Mouse (Mus musculus): ENCODE results near the gene Saal1.

GRCm38 (mm10) chr7:46718591-46719270, 8.3 kb upstream of the Saal1 start:
- TF ChIP-seq POLR2AphosphoS2 (IDR thresholded peaks at IDR 0.05; ENCODE audit: low read length) (no peak), CTCF (IDR thresholded peaks at IDR 0.05 in 2 of 3, conservative IDR thresholded peaks at IDR 0.05 in 1 of 3; ENCODE audit: control insufficient read depth in 1 of 3, insufficient read depth in 1 of 3, low read depth in 2 of 3, low read length in 3 of 3, poor library complexity in 1 of 3, severe bottlenecking in 1 of 3) (no peak), POLR2A (IDR thresholded peaks at IDR 0.05; ENCODE audit: control insufficient read depth in 1 of 2, insufficient read depth in 1 of 2, low read depth in 1 of 2, low read length in 2 of 2, poor library complexity in 1 of 2) (no peak), ZNF384 (IDR thresholded peaks at IDR 0.05; ENCODE audit: low read depth, low read length) (no peak), MAZ (IDR thresholded peaks at IDR 0.05; ENCODE audit: low read depth, low read length) (no peak), GATA1 (IDR thresholded peaks at IDR 0.05; ENCODE audit: low read depth, low read length) (no peak), NELFE (IDR thresholded peaks at IDR 0.05; ENCODE audit: low read depth, low read length) (no peak), MXI1 (IDR thresholded peaks at IDR 0.05; ENCODE audit: low read depth, low read length) (no peak), ETS1 (IDR thresholded peaks at IDR 0.05; ENCODE audit: low read depth, low read length) (no peak), E2F4 (IDR thresholded peaks at IDR 0.05; ENCODE audit: borderline replicate concordance, low read depth, low read length) (no peak), GABPA (IDR thresholded peaks at IDR 0.05; ENCODE audit: low read depth, low read length) (no peak), RCOR1 (IDR thresholded peaks at IDR 0.05; ENCODE audit: low read depth, low read length) (no peak), MAFK (IDR thresholded peaks at IDR 0.05; ENCODE audit: borderline replicate concordance, low read depth, low read length) (no peak), SIN3A (IDR thresholded peaks at IDR 0.05; ENCODE audit: low read length) (no peak)
